Mouse (Mus musculus) layer of hippocampus, adult 2 months (tissue): ENCODE measurements around the gene Gm20503. TPM values are rescaled to one million over a fixed set of nuclear protein-coding genes. Genes with fewer than 3 reads are reported as not detected.

Experiments used
- DNase-seq, 2 experiments: peaks; one replicate each; pipeline ENCODE4 v3.0.0; 2022; ENCODE audit warnings: low spot score in 2 of 2
- H3K27ac ChIP-seq: fragments of 200-600 bp; 2 replicates; pipeline ENCODE4 v1.8.1; 2022
- H3K4me3 ChIP-seq: fragments of 200-600 bp; 2 replicates; pipeline ENCODE4 v1.8.1; 2022; ENCODE audit warnings: mild to moderate bottlenecking
- CTCF ChIP-seq: fragments of 200-600 bp; conservative IDR thresholded peaks from 2 replicates; pipeline ENCODE4 v1.8.1; 2022; ENCODE audit warnings: antibody characterized with exemption, mild to moderate bottlenecking, moderate library complexity
- long read RNA-seq, 2 experiments: library from polyadenylated mRNA; stranded (forward); transcript quantifications; one replicate each; pipeline ENCODE4 v2.0.0; 2021; ENCODE audit warnings: borderline mapping rate in 2 of 2
- total RNA-seq, 2 experiments: library from RNA; stranded (reverse); gene quantifications; 2 replicates each; pipeline ENCODE4 v1.2.3; 2021

The Gm20503 gene
- total RNA-seq = 1 to 10 TPM in 1 of 2 experiments, not detected in 1; 2.5 TPM
- long read RNA-seq, experiment 1, partial matches to known transcripts = 3 of 5 reads
- long read RNA-seq, experiment 1, other reads (novel, unspliced or antisense) = 2 of 5 reads
- long read RNA-seq, experiment 2, partial matches to known transcripts = 4 of 6 reads
- long read RNA-seq, experiment 2, other reads (novel, unspliced or antisense) = 2 of 6 reads

- peak within 1 kb of the TSS; percentile 91 for H3K27ac ChIP-seq
- peak within 1 kb of the TSS; percentile 86 for H3K4me3 ChIP-seq
- no peak for TF ChIP-seq CTCF
- DNase-seq = peak; percentile 91 to 93
Observed at GRCm38 (mm10) chr4:59002948-59003805, at the start of gene Gm20503. Gene Gm20503, plus strand, starts transcription at chr4:59003210.

- H3K4me3 ChIP-seq = no peak overlapping the region
- no peak overlapping the region for H3K27ac ChIP-seq
- DNase-seq = no peak
- no peak for TF ChIP-seq CTCF
Observed at GRCm38 (mm10) chr4:58961719-58962118, 41.3 kb upstream of the Gm20503 start.

- Histone ChIP-seq H3K4me3 (no peak overlapping the region), H3K27ac (no peak overlapping the region)
- TF ChIP-seq CTCF = no peak
- DNase-seq = no peak
Observed at GRCm38 (mm10) chr4:58963271-58963670, 39.7 kb upstream of the Gm20503 start.

GRCm38 (mm10) chr4:58965136-58965535 lies 37.9 kb upstream of the Gm20503 start:
- no peak overlapping the region for H3K4me3 ChIP-seq
- TF ChIP-seq CTCF = no peak
- no peak for DNase-seq
- H3K27ac ChIP-seq = no peak overlapping the region

- Histone ChIP-seq H3K4me3 (no peak overlapping the region), H3K27ac (no peak overlapping the region)
- TF ChIP-seq CTCF = no peak
- DNase-seq = no peak
Observed at GRCm38 (mm10) chr4:58970678-58971077, 32.3 kb upstream of the Gm20503 start.

GRCm38 (mm10) chr4:58975711-58976110 lies 27.3 kb upstream of the Gm20503 start:
- no peak for DNase-seq
- TF ChIP-seq CTCF = no peak
- H3K27ac ChIP-seq = no peak overlapping the region
- no peak overlapping the region for H3K4me3 ChIP-seq

GRCm38 (mm10) chr4:58981421-58981820 lies 21.6 kb upstream of the Gm20503 start:
- no peak overlapping the region for H3K4me3 ChIP-seq
- TF ChIP-seq CTCF = no peak
- no peak overlapping the region for H3K27ac ChIP-seq
- DNase-seq = no peak

- Histone ChIP-seq H3K4me3 (no peak overlapping the region), H3K27ac (no peak overlapping the region)
- TF ChIP-seq CTCF = no peak
- no peak for DNase-seq
Observed at GRCm38 (mm10) chr4:58982806-58983205, 20.2 kb upstream of the Gm20503 start.

GRCm38 (mm10) chr4:58985157-58985648 lies 17.8 kb upstream of the Gm20503 start:
- peak; percentile 97 for TF ChIP-seq CTCF
- no peak overlapping the region for H3K27ac ChIP-seq
- no peak overlapping the region for H3K4me3 ChIP-seq
- peak; percentile 69 to 89 for DNase-seq

- peak; percentile 81 to 85 for DNase-seq
- H3K4me3 ChIP-seq = peak within 1 kb of the TSS; percentile 63
- peak within 1 kb of the TSS; percentile 72 for H3K27ac ChIP-seq
- no peak for TF ChIP-seq CTCF
Observed at GRCm38 (mm10) chr4:58986540-58987190, 16.3 kb upstream of the Gm20503 start, which contains the start of gene Ptgr1. Gene Ptgr1, minus strand, starts transcription at chr4:58987119.

- no peak overlapping the region for H3K27ac ChIP-seq
- no peak for TF ChIP-seq CTCF
- no peak overlapping the region for H3K4me3 ChIP-seq
- no peak for DNase-seq
Observed at GRCm38 (mm10) chr4:58989303-58989898, 13.6 kb upstream of the Gm20503 start.

GRCm38 (mm10) chr4:58990609-58991434 lies 12.2 kb upstream of the Gm20503 start:
- no peak for TF ChIP-seq CTCF
- no peak overlapping the region for H3K27ac ChIP-seq
- no peak overlapping the region for H3K4me3 ChIP-seq
- DNase-seq = no peak
